Mouse (Mus musculus): Measurements from ENCODE around the gene Sfmbt2. TPM values are rescaled to one million over a fixed set of nuclear protein-coding genes. Genes with fewer than 3 reads are reported as not detected.

Sfmbt2 gene
- polyA plus RNA-seq, 1 experiment from 2014 or later = 0.39 TPM

- H3K9me3 ChIP-seq (ENCODE audit: low read length) = no peaks in the 10 kb centered on the region
- TF ChIP-seq EP300 (IDR thresholded peaks at IDR 0.05; ENCODE audit: low read depth) (no peak), CTCF (IDR thresholded peaks at IDR 0.05; ENCODE audit: low read depth) (no peak)
- 75% methylated on average over 7 of the region's 7 CpGs for WGBS (ENCODE audit: insufficient replicate concordance)
- H3K4me1 ChIP-seq (ENCODE audit: insufficient read depth) = no peaks in the 10 kb centered on the region
- H3K36me3 ChIP-seq (replicated peaks; ENCODE audit: insufficient read depth, low read length) = no peaks in the 10 kb centered on the region
- no peaks in the 10 kb centered on the region for H3K27me3 ChIP-seq (ENCODE audit: insufficient read depth, low read length)
- no peak for DNase-seq
- no peak overlapping the region for H3K9ac ChIP-seq (replicated peaks)
- no peak overlapping the region for H3K4me3 ChIP-seq (ENCODE audit: low read depth, low read length)
- no peak for ATAC-seq
- H3K4me2 ChIP-seq (ENCODE audit: low read depth, low read length) = no peak overlapping the region
- no peak overlapping the region for H3K27ac ChIP-seq (ENCODE audit: low read depth)
Measured at GRCm38 (mm10) chr2:10542388-10542787, 172.1 kb downstream of the Sfmbt2 start.

- no peaks in the 10 kb centered on the region for H3K9me3 ChIP-seq (ENCODE audit: low read length)
- ATAC-seq (no peak), DNase-seq (no peak)
- H3K27me3 ChIP-seq (ENCODE audit: insufficient read depth, low read length) = no peaks in the 10 kb centered on the region
- no peak overlapping the region for H3K4me3 ChIP-seq (ENCODE audit: low read depth, low read length)
- no peaks in the 10 kb centered on the region for H3K4me1 ChIP-seq (ENCODE audit: insufficient read depth)
- no peak overlapping the region for H3K4me2 ChIP-seq (ENCODE audit: low read depth, low read length)
- H3K36me3 ChIP-seq (replicated peaks; ENCODE audit: insufficient read depth, low read length) = no peaks in the 10 kb centered on the region
- no peak overlapping the region for H3K9ac ChIP-seq (replicated peaks)
- TF ChIP-seq CTCF (IDR thresholded peaks at IDR 0.05; ENCODE audit: low read depth) (no peak), EP300 (IDR thresholded peaks at IDR 0.05; ENCODE audit: low read depth) (no peak)
- 71% methylated on average over 1 of the region's 1 CpGs for WGBS (ENCODE audit: insufficient replicate concordance)
- H3K27ac ChIP-seq (ENCODE audit: low read depth) = no peak overlapping the region
Measured at GRCm38 (mm10) chr2:10558816-10559215, 188.5 kb downstream of the Sfmbt2 start.

- TF ChIP-seq CTCF (IDR thresholded peaks at IDR 0.05; ENCODE audit: low read depth) (no peak), EP300 (IDR thresholded peaks at IDR 0.05; ENCODE audit: low read depth) (no peak)
- WGBS (ENCODE audit: insufficient replicate concordance) = 69% methylated on average over 3 of the region's 3 CpGs
Measured at GRCm38 (mm10) chr2:10565491-10565890, 195.2 kb downstream of the Sfmbt2 start.

GRCm38 (mm10) chr2:10569392-10569791, 199.1 kb downstream of the Sfmbt2 start:
- H3K36me3 ChIP-seq (replicated peaks; ENCODE audit: insufficient read depth, low read length) = no peaks in the 10 kb centered on the region
- H3K9ac ChIP-seq (replicated peaks) = no peak overlapping the region
- no peaks in the 10 kb centered on the region for H3K4me1 ChIP-seq (ENCODE audit: insufficient read depth)
- TF ChIP-seq CTCF (IDR thresholded peaks at IDR 0.05; ENCODE audit: low read depth) = no peak
- no peak for TF ChIP-seq EP300 (IDR thresholded peaks at IDR 0.05; ENCODE audit: low read depth)
- DNase-seq (no peak), ATAC-seq (no peak)
- 28% methylated on average over 6 of the region's 6 CpGs for WGBS (ENCODE audit: insufficient replicate concordance)
- H3K9me3 ChIP-seq (ENCODE audit: low read length) = no peaks in the 10 kb centered on the region
- H3K27me3 ChIP-seq (ENCODE audit: insufficient read depth, low read length) = no peaks in the 10 kb centered on the region
- H3K4me3 ChIP-seq (ENCODE audit: low read depth, low read length) = no peak overlapping the region
- no peak overlapping the region for H3K27ac ChIP-seq (ENCODE audit: low read depth)
- H3K4me2 ChIP-seq (ENCODE audit: low read depth, low read length) = no peak overlapping the region

More at GRCm38 (mm10) chr2:10565491-10565890, 195.2 kb downstream of the Sfmbt2 start:
- Histone ChIP-seq H3K4me3 (ENCODE audit: low read depth, low read length) (no peak overlapping the region), H3K36me3 (replicated peaks; ENCODE audit: insufficient read depth, low read length) (no peaks in the 10 kb centered on the region), H3K27me3 (ENCODE audit: insufficient read depth, low read length) (no peaks in the 10 kb centered on the region), H3K4me1 (ENCODE audit: insufficient read depth) (no peaks in the 10 kb centered on the region), H3K4me2 (ENCODE audit: low read depth, low read length) (no peak overlapping the region), H3K9ac (replicated peaks) (no peak overlapping the region), H3K9me3 (ENCODE audit: low read length) (no peaks in the 10 kb centered on the region), H3K27ac (ENCODE audit: low read depth) (no peak overlapping the region)
- ATAC-seq (no peak), DNase-seq (no peak)

GRCm38 (mm10) chr2:10572311-10572710, 202.0 kb downstream of the Sfmbt2 start:
- Histone ChIP-seq H3K36me3 (replicated peaks; ENCODE audit: insufficient read depth, low read length) (no peaks in the 10 kb centered on the region), H3K9me3 (ENCODE audit: low read length) (no peaks in the 10 kb centered on the region), H3K27ac (ENCODE audit: low read depth) (no peak overlapping the region), H3K27me3 (ENCODE audit: insufficient read depth, low read length) (no peaks in the 10 kb centered on the region), H3K4me1 (ENCODE audit: insufficient read depth) (no peaks in the 10 kb centered on the region), H3K4me2 (ENCODE audit: low read depth, low read length) (no peak overlapping the region), H3K9ac (replicated peaks) (no peak overlapping the region), H3K4me3 (ENCODE audit: low read depth, low read length) (no peak overlapping the region)
- no peak for DNase-seq
- no peak for ATAC-seq
- WGBS (ENCODE audit: insufficient replicate concordance) = 78% methylated on average over 4 of the region's 4 CpGs
- TF ChIP-seq EP300 (IDR thresholded peaks at IDR 0.05; ENCODE audit: low read depth) (no peak), CTCF (IDR thresholded peaks at IDR 0.05; ENCODE audit: low read depth) (no peak)

- TF ChIP-seq EP300 (IDR thresholded peaks at IDR 0.05; ENCODE audit: low read depth) (no peak), CTCF (IDR thresholded peaks at IDR 0.05; ENCODE audit: low read depth) (no peak)
- no peak for ATAC-seq
- 50% methylated on average over 3 of the region's 3 CpGs for WGBS (ENCODE audit: insufficient replicate concordance)
Measured at GRCm38 (mm10) chr2:10575962-10576740, 205.8 kb downstream of the Sfmbt2 start.

More at GRCm38 (mm10) chr2:10575962-10576740, 205.8 kb downstream of the Sfmbt2 start:
- Histone ChIP-seq H3K9me3 (ENCODE audit: low read length) (no peaks in the 10 kb centered on the region), H3K9ac (replicated peaks) (no peak overlapping the region), H3K4me2 (ENCODE audit: low read depth, low read length) (no peak overlapping the region), H3K27me3 (ENCODE audit: insufficient read depth, low read length) (no peaks in the 10 kb centered on the region), H3K4me3 (ENCODE audit: low read depth, low read length) (no peak overlapping the region), H3K27ac (ENCODE audit: low read depth) (no peak overlapping the region), H3K4me1 (ENCODE audit: insufficient read depth) (no peaks in the 10 kb centered on the region), H3K36me3 (replicated peaks; ENCODE audit: insufficient read depth, low read length) (no peaks in the 10 kb centered on the region)
- no peak for DNase-seq
